Mouse (Mus musculus): ENCODE data around the gene Klhl22.

Klhl22 gene

GRCm38 (mm10) chr16:17802839-17803674 lies 43.6 kb downstream of the Klhl22 start:
- DNase-seq: peak; percentile 30 to 38

DNA sequence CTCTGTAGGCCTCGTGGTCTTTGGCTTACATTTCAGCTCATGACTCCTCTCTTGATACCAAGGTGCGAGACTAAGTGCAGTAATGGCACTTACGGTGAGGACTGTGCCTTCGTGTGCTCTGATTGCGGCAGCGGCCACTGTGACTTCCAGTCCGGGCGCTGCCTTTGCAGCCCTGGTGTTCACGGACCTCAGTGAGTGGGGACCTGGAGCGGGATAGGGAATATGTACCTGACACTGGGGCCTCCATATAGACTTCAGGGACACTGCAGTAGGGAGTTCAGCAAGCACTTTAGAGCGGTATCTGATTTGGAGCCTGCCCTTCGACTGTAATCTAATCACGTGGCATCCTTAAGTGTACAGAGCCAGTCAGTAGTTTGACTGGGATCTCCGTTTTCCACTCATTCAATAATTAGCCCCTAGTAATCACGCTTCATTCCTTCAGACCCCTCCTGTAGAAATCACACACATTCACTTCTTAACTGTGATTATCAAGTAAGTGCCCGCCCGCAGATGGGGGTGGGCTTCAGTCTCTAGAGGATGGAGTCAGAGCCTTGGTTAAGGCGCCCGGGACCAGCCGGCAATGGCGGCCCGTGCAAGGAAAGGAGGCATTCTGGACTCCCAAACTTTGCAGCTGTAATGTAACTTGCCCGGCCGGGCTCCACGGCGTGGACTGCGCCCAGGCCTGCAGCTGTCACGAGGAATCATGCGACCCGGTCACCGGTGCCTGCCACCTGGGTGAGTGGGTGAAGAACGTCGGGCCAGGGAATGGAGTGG lies 44.4 kb downstream of the Klhl22 start:
- no peak for DNase-seq

DNA sequence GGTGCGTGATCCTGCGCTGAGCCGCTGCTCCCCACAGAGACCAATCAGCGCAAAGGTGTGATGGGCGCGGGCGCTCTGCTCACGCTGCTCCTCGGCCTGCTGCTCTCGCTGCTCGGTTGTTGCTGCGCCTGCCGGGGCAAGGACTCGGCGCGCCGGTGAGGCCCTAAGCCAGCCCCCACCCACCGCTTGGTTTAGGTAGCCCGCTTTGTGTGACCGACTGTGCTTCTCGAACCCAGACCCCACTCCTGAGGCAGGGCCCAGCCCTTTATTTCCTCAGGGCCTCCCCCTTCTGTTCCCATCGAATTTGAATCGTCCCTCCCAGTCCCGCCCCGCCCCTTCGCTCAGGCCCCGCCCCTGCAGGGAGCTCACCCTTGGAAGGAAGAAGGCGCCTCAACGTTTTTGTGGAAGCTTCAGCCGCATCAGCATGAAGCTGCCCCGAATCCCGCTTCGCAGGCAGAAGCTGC lies 45.1 kb downstream of the Klhl22 start:
- no peak for DNase-seq

- no peak for DNase-seq
These were observed 45.6 kb downstream of the Klhl22 start for GRCm38 (mm10) chr16:17804982-17805381.

DNA sequence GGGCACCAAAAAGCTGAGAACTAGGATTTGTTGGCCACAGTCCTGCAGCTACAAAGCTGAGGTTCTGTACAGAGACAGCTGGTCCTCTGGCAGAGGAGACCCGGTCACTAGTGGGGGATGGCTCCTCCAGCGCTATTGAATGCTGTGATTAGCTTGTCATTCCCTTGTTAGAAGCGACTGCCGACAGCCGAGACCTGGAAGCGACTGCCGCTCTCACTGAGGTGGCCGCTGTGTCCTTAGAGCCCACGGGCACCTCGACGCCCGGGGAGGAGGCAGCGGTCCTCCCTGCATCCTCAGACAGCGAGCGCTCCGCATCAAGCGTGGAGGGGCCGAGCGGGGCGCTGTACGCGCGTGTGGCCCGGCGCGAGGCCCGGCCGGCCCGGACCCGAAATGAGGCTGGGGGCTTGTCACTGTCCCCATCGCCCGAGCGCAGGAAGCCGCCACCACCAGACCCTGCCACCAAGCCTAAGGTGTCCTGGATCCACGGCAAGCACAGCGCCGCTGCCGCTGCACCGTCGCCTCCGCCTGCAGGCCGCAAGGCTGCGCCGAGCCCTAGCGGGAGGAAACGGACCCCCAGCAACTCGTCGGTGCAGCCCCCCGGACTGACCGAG lies 47.3 kb downstream of the Klhl22 start:
- DNase-seq: peak; percentile 38 to 50

GRCm38 (mm10) chr16:17807192-17808009 lies 48.0 kb downstream of the Klhl22 start:
- DNase-seq: peak; percentile 81 to 86

DNA sequence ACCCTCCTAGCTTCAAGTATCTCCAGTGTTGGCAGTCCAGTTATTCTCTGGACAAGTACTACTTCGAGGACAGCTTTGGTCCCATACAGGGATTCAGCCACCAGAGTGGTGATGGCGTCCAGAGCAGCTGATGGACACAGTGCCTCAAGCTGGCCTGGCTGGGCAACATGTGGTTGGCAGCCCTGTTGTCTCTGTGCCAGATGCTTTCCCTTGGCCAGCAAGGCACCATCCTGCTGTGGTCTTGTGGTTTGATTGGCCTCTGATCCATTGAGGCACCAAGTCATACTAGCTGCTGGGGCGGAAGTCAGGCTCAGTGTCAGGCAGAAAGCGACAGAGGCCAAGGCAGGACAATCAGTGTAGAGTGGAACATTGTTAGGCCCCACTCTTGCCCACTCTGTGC lies 49.7 kb downstream of the Klhl22 start:
- DNase-seq: no peak

- no peak for DNase-seq
These were observed 50.3 kb downstream of the Klhl22 start for GRCm38 (mm10) chr16:17809711-17810110.

DNA sequence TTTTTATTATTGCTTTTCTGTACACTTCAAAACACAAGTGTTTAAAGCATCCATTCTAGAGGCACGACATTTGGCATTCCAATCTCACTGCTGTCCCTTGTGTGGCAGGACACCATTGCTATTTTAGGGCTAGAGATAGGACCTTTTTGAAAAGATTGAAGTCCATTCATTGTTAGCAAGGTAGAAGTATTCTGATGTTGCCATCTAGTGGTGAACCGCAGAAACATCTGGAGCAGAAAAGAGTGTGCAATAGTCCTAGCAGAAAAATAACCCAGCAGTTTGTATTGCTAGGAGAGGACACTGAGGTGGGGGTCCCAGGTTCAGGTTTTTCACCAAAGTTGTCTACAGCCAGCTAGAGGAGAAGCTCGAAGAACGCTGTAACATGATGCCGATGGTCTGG lies 52.7 kb downstream of the Klhl22 start:
- no peak for DNase-seq

- no peak for DNase-seq
These were observed 53.8 kb downstream of the Klhl22 start for GRCm38 (mm10) chr16:17813173-17813572.

DNA sequence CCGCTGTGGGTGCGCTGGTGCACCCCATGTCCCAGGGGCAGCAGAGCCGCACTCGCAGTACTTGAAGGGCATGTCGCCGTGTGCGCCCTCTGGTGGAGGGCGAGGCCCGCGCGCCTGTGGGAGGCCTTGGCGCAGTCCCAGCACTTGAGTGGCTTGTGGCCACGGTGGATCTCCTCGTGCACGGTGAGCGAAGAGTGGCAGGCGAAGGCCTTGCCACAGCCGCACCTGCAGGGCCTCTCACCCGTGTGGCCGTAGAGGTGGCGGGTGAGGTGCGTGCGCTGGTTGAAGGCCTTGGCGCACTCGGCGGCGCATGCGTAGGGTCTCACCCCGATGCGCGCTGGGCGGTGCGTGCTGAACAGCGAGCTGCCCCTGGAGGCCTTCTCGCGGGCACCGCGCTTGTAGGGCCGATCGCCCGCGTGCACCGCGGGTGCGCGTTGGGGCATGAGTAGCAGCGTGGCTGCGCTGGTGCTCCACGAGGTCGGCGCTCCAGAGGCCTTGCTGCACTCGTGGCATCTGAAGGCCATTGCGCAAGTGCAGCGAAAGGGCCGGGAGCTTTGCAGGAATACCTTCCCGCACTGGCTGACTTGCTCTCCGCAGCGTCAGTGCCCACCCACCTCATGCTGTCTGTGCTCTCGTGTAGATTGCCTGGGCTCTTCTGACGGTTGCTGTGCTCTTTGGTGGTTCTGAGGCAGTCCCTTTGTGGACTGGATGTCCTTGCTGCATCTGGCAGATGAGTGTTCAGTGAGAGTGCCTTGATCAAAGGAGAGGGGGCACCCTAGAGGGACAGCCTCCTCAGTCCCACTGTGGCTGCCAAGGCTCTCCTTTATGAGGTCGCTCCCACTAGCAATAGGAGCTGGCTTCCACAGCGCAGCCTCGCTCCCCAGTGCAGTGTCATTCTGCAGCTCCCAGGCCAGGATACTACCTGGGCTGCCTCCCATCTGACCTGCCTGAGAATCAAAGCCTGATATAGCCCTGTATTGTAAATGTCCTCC lies 56.3 kb downstream of the Klhl22 start:
- peak; percentile 63 to 66 for DNase-seq

DNA sequence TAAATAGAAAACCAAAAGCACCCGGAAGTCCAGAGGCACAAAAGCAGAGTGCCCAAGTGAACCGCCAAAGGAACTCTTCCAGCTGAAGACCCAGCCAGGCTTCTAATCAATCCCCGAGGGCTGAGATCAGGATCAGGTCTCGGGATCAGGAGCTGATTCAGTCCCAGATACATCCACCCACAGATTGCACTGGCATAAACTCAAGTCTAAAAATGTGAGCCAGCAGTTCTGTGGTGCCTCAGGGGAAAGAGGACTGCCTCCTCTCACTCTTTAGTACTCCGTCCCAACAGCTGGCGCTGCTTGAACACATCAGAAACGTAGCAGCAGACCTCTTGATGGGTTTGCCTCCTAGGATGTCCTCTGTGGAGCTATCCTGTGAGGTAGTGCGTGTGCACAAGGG lies 57.1 kb downstream of the Klhl22 start:
- no peak for DNase-seq

GRCm38 (mm10) chr16:17826500-17826899 lies 67.1 kb downstream of the Klhl22 start:
- peak; percentile 57 to 67 for DNase-seq

- no peak for DNase-seq
These were observed 68.8 kb downstream of the Klhl22 start for GRCm38 (mm10) chr16:17828229-17828628.

GRCm38 (mm10) chr16:17828867-17829266 lies 69.4 kb downstream of the Klhl22 start:
- no peak for DNase-seq

DNA sequence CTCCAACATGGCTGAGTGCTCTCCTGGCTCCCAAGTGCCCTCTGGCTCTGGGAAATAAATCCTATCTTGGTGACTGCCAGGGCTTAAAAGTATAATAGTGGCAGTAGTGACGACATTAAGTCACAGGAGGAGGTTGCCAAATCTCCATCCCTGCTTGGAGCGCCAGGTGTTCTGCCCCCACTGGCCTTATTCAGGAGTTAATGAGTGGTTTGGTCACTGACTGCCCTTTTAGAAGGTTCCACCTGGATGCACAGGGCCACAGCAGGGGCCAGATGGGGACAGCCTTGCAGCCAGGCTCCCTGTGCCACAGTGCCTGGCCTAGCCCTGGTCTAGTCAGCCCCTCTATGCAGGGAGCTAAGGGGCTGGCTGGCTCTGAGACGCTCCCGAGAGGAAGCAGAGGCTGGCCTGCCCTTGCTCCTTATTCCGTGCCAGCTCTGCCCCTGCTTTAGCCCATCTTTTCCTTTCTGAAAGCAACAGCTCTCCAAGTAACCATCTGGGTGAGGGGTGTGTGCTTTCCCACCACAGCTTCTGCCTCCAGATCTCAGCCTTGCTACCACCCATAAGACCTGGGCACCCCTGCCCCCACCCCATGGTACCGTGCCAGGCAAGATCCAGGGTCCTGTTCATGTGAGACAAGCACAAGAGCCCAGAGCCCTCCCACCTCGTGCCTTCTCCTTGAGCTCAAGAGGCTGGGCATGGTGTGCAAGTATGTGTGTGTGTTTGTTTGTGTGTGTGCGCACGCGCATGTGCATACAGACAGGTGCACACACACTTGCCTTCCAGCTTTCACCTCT lies 71.2 kb downstream of the Klhl22 start:
- no peak for DNase-seq

DNA sequence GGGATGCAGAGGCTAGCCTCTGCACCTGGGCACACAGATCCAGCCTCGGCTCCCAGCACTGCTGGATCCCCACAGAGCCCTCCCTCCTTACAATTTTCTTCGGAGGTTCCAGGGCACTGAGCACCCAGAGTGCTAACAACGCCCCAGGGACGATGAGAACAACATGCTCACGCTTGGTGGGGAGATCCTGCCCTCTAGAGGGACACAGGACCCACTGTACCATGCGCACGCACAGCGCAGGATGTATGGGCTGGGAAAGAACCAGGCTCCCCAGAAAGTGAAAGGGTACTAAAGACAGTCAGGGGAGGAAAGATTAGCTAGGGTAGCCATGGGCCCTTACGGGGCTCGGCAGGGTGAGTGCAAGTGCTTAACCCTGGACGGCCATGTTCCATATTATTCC lies 72.4 kb downstream of the Klhl22 start:
- no peak for DNase-seq

DNA sequence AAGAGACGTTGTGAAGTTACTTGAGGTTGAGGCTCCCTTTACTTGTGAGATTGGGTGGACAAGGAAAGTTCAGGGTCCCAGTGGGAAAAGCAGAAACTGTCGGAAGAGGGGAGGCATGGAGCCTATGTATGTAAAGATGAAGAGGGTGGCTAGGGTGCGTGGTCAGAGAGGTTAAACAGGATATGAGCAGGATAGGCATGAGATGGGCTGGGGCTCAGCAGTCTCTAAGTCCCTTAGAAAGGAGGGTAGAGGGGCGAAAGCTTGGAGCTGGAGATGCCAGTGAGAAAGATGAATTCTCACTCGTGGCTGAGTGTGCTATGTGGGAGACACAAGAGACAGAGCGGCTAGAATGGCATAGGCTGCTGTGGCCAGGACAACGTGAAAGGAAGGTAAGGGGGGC lies 73.4 kb downstream of the Klhl22 start, which contains the start of gene B830017H08Rik:
TSS of gene B830017H08Rik (plus strand) at position 301 of the 400 bp plus-strand sequence.
- DNase-seq: no peak

DNA sequence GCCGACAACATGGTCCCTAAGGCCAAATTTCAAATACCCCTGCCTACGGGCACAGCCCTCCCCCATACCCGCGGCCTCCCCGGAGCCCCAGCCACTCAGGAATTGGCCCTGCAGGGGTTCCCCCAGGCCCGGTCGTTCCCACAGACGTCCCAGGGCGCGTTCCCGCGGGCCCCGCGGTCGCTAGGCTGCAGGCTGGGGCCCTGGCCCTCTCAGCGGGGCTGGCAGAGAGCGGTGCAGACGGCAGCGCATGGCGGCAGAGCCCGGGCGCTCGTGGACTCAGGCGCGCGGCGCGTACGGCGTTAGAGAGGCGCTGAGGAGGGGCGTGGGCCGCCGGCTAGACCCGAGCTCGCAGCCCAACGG lies 73.9 kb downstream of the Klhl22 start:
- peak; percentile 58 to 59 for DNase-seq

DNA sequence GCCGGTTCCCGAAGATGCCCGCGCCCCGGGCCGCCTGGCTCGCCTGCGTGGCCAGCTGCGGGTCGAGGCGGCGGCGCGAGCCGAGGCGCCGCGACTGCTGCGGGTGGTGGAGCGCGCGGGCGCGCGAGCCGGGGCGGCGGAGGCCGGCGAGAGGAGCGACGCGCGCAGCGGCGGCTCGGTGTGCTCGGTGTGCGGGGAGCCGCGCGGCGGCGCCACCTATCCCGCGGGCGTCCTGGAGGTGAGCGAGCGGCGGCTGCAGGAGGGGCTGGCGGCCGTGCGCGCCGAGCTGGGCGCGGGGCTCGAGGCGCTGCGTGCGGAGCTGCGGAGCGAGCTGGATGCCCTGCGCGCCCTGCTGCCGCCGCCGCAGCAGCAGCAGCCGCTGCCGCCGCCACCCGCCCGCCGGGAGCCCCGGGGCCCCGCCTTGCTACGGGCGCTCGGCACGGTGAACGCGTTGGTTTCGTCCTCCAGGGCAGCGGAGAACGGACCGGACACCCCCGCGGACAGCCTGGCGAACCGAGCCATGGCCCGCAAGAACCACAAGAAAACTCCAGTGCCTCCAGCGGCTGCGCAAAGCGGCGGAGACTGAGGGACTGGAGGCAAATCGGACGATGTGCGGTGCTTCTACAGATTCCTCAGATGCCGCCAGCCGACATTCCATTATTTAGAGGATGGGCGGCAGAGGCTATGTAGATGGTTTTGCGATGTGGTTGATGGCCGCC lies 74.4 kb downstream of the Klhl22 start:
- peak; percentile 65 to 74 for DNase-seq

Measured in cerebellum, postnatal 36 days (tissue).